Comparison of ENCODE assay signal across 8 mouse cellular contexts in the genomic region with DNA sequence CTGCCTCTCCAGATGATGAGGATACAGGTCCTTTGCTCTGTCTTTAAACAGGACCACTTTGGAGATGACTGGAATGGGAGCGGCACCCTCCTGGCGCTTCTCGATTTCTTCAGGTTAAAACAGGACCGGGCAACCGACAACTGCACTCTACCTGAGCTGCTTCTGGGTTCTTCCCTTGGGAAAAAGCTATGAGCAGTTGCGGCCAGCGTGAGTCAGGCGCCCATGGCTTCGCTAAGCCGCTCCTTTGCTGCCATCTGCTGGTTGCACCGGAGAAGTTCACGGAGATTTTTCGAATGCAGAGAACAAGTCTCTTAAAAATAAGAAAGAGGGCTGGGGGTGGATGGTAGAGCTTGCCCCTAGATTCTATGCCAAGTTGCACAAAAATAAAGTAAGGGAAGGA. TPM values are rescaled to one million over a fixed set of nuclear protein-coding genes. Genes with fewer than 3 reads are reported as not detected.
DNase-seq lines count a peak whose midpoint lies in the region; ATAC-seq and TF ChIP-seq lines count a peak whose summit lies in the region.
"Had no signal": no experiment of that assay in that cellular context is flagged by ENCODE, and none has a peak within 500 bp of the region (broad histone marks: within the 10 kb centered on the region; RNA-seq: fewer than 3 reads in every experiment).

No protein-coding gene starts in this region.

- peak; percentile 59 for DNase-seq in cerebellum, adult 9-10 months
- DNase-seq in gastrocnemius, adult 2 months = peak; percentile 81
- peak; percentile 59 to 85 for DNase-seq in kidney, postnatal 36 days
- peak; percentile 73 for DNase-seq in liver, postnatal 0 days
- DNase-seq in right cerebral cortex, postnatal 25 days = peak; percentile 74

- no peak overlapping the region for H3K27ac ChIP-seq in ES-Bruce4 (ENCODE audit: insufficient read depth, low read length)
- no peak overlapping the region for H3K27ac ChIP-seq in gastrocnemius, adult 2 months
- H3K27ac ChIP-seq in liver, postnatal 0 days (ENCODE audit: low read depth) = no peak overlapping the region
- H3K27ac ChIP-seq: limb, embryonic 15.5 days had no signal

- peak; percentile 19; the same call in 1 of the 2 replicates for ATAC-seq in liver, postnatal 0 days

- no peak for TF ChIP-seq POLR2A in ES-Bruce4 (IDR thresholded peaks at IDR 0.05; ENCODE audit: insufficient read depth, low read length)

- no peak overlapping the region for H3K4me3 ChIP-seq in C2C12 (ENCODE audit: insufficient read depth, poor library complexity, severe bottlenecking)
- H3K4me3 ChIP-seq in ES-Bruce4 (ENCODE audit: low read depth, low read length) = no peak overlapping the region
- no peak overlapping the region for H3K4me3 ChIP-seq in gastrocnemius, adult 2 months
- no peak overlapping the region for H3K4me3 ChIP-seq in liver, postnatal 0 days (ENCODE audit: low read depth, low read length)
- H3K4me3 ChIP-seq: limb, embryonic 15.5 days had no signal

- TF ChIP-seq EP300 in ES-Bruce4 (IDR thresholded peaks at IDR 0.05; ENCODE audit: insufficient read depth, low read depth, low read length) = no peak
- TF ChIP-seq EP300 in liver, postnatal 0 days (IDR thresholded peaks at IDR 0.05; ENCODE audit: low read depth) = no peak

- H3K4me1 ChIP-seq in ES-Bruce4 (ENCODE audit: control insufficient read depth, insufficient read depth, low read length) = peaks cover 2% of the 10 kb centered on the region
- 0 out of 2 replicates have a peak, but pooled peaks cover 3% of the 10 kb centered on the region for H3K4me1 ChIP-seq in liver, postnatal 0 days (ENCODE audit: insufficient read depth)

- peak; percentile 59 for TF ChIP-seq CTCF in C2C12 (IDR thresholded peaks at IDR 0.05; ENCODE audit: control insufficient read depth, insufficient read depth, insufficient read length)
- peak; percentile 79 for TF ChIP-seq CTCF in ES-Bruce4 (IDR thresholded peaks at IDR 0.05; ENCODE audit: low read depth, low read length)
- TF ChIP-seq CTCF in gastrocnemius, adult 2 months (IDR thresholded peaks at IDR 0.05) = peak; percentile 97
- TF ChIP-seq CTCF in liver, postnatal 0 days (IDR thresholded peaks at IDR 0.05; ENCODE audit: low read depth) = peak; percentile 84

- 1% methylated on average over 13 of the region's 13 CpGs for WGBS in liver, postnatal 0 days (ENCODE audit: insufficient replicate concordance)

- no peaks in the 10 kb centered on the region for H3K36me3 ChIP-seq in C2C12 (ENCODE audit: control insufficient read depth, insufficient read depth)
- no peaks in the 10 kb centered on the region for H3K36me3 ChIP-seq in ES-Bruce4 (ENCODE audit: control insufficient read depth, insufficient read depth, low read length, poor library complexity, severe bottlenecking)
- H3K36me3 ChIP-seq in liver, postnatal 0 days (replicated peaks; ENCODE audit: insufficient read depth, low read length) = no peaks in the 10 kb centered on the region
- H3K36me3 ChIP-seq: limb, embryonic 15.5 days had no signal

- peaks cover 8% of the 10 kb centered on the region for H3K27me3 ChIP-seq in C2C12 (ENCODE audit: control insufficient read depth, insufficient read depth, insufficient read length)
- H3K27me3 ChIP-seq in ES-Bruce4 (ENCODE audit: control insufficient read depth, insufficient read depth, low read length, poor library complexity, severe bottlenecking) = no peaks in the 10 kb centered on the region
- peaks cover 47% of the 10 kb centered on the region for H3K27me3 ChIP-seq in liver, postnatal 0 days (ENCODE audit: insufficient read depth, low read length)

- no peaks in the 10 kb centered on the region for H3K79me2 ChIP-seq in C2C12 (ENCODE audit: control insufficient read depth, insufficient read depth)

- intact Hi-C loops in gastrocnemius, adult 2 months (cut with DNase I) = loop anchor here (1.0 to 2.0 kb wide), 2 partner anchors 812 to 910 kb away; no protein-coding TSS in a partner anchor

- H3K4me2 ChIP-seq in liver, postnatal 0 days (ENCODE audit: low read depth, low read length) = no peak overlapping the region
- H3K4me2 ChIP-seq: limb, embryonic 15.5 days had no signal

- 0 out of 2 replicates have a peak overlapping the region, but pooled peaks have one; percentile 13 for H3K9ac ChIP-seq in ES-Bruce4 (ENCODE audit: low read depth, poor library complexity, severe bottlenecking)
- H3K9ac ChIP-seq in liver, postnatal 0 days (replicated peaks) = no peak overlapping the region
- H3K9ac ChIP-seq: limb, embryonic 15.5 days had no signal

- H3ac ChIP-seq in C2C12 (ENCODE audit: control insufficient read depth, insufficient read length, low read depth) = no peak overlapping the region

- H3K79me3 ChIP-seq in C2C12 (ENCODE audit: low read depth) = no peaks in the 10 kb centered on the region

- no peaks in the 10 kb centered on the region for H3K9me3 ChIP-seq in ES-Bruce4 (replicated peaks; ENCODE audit: control insufficient read depth, insufficient read depth, low read length, poor library complexity, severe bottlenecking)
- H3K9me3 ChIP-seq in liver, postnatal 0 days (ENCODE audit: low read length) = no peaks in the 10 kb centered on the region
- H3K9me3 ChIP-seq: limb, embryonic 15.5 days had no signal

TF ChIP-seq in C2C12, 6 proteins besides CTCF, POLR2A, EP300 and RAD21:
- TF ChIP-seq MYOG (IDR thresholded peaks at IDR 0.05; ENCODE audit: control insufficient read depth, extremely low read depth, insufficient read length) (no peak), FOSL1 (IDR thresholded peaks at IDR 0.05; ENCODE audit: insufficient read depth, low read length, poor library complexity, severe bottlenecking) (no peak), MYOD1 (IDR thresholded peaks at IDR 0.05; ENCODE audit: control insufficient read depth, insufficient read length, low read depth) (no peak), USF1 (IDR thresholded peaks at IDR 0.05; ENCODE audit: low read depth) (no peak), MAX (IDR thresholded peaks at IDR 0.05) (no peak), CEBPB (IDR thresholded peaks at IDR 0.05; ENCODE audit: low read depth) (no peak)

RNA-seq across cellular contexts. Expression of gene Tbx3, which starts 20.6 kb away (rescaled TPM):
- 4.5 TPM for polyA plus RNA-seq in C2C12 (2012; fragmentation: generic; extraction: Trizol)
- polyA plus RNA-seq in ES-Bruce4 (2011; ENCODE audit: insufficient read depth, insufficient read length, low read depth, missing spikeins) = 29.8 and 30.1 TPM in 2 replicates
- 1 to 10 TPM; 3.9 to 7.7 TPM for total RNA-seq in gastrocnemius, adult 2 months (2021)
- 2.8 and 4.2 TPM in 2 replicates for polyA plus RNA-seq in liver, postnatal 0 days (2015; fragmentation: Nextera tagmentation; extraction: Ambion mirVana)
